In genomic region chr19:46524601-46525321, GRCm38 (mm10) we compare ENCODE assay signal across 8 mouse cellular contexts. TPM values are rescaled to one million over a fixed set of nuclear protein-coding genes. Genes with fewer than 3 reads are reported as not detected.
DNase-seq lines count a peak whose midpoint lies in the region; ATAC-seq and TF ChIP-seq lines count a peak whose summit lies in the region.

No protein-coding gene starts in this region.

- peak overlapping the region; percentile 52 for H3K4me2 ChIP-seq in hindbrain, postnatal 0 days (ENCODE audit: low read depth, low read length)
- H3K4me2 ChIP-seq in liver, embryonic 15.5 days: peak overlapping the region; percentile 47

- intact Hi-C loops in gastrocnemius, postnatal 14 days (cut with DNase I; ENCODE audit: low total_unique reads): no loop called here

- no peak for TF ChIP-seq EP300 in MEL (IDR thresholded peaks at IDR 0.05; ENCODE audit: low read depth in 1 of 2, low read length in 2 of 2)

- H3K27me3 ChIP-seq in MEL (ENCODE audit: control insufficient read depth in 1 of 2, insufficient read depth in 2 of 2, low read length in 2 of 2): no peaks in the 10 kb centered on the region
- no peaks in the 10 kb centered on the region for H3K27me3 ChIP-seq in hindbrain, postnatal 0 days (ENCODE audit: insufficient read depth, low read length)
- H3K27me3 ChIP-seq in liver, embryonic 15.5 days: peaks cover 62% of the 10 kb centered on the region

- H3K9ac ChIP-seq in MEL (ENCODE audit: control insufficient read depth, low read depth, low read length, poor library complexity, severe bottlenecking): no peak overlapping the region
- H3K9ac ChIP-seq in hindbrain, postnatal 0 days (replicated peaks; ENCODE audit: low read length): peak overlapping the region; percentile 14; the same call in 1 of the 2 replicates
- H3K9ac ChIP-seq in liver, embryonic 15.5 days: no peak overlapping the region

- TF ChIP-seq RAD21 in MEL (IDR thresholded peaks at IDR 0.05; ENCODE audit: low read depth, low read length): no peak

- 47% methylated on average over 14 of the region's 14 CpGs for WGBS in bone marrow, adult 2 months
- WGBS in hindbrain, postnatal 0 days: 21% methylated on average over 14 of the region's 14 CpGs
- 32% methylated on average over 14 of the region's 14 CpGs for WGBS in liver, embryonic 15.5 days (ENCODE audit: insufficient replicate concordance)

- ATAC-seq in hindbrain, postnatal 0 days: no peak
- peak; percentile 20; the same call in 1 of the 2 replicates for ATAC-seq in liver, embryonic 15.5 days (ENCODE audit: insufficient read depth)
- ATAC-seq in cerebellum, adult (ENCODE audit: insufficient number of reproducible peaks, low FRiP score, low TSS enrichment): no peak

- no peak overlapping the region for H3K4me3 ChIP-seq in MEL (ENCODE audit: control insufficient read depth in 1 of 2, insufficient read depth in 1 of 2, low read depth in 2 of 2, low read length in 2 of 2)
- H3K4me3 ChIP-seq in bone marrow, adult 2 months (replicated peaks; ENCODE audit: control insufficient read depth, low read depth, low read length): peak overlapping the region; percentile 21
- no peak overlapping the region for H3K4me3 ChIP-seq in hindbrain, postnatal 0 days (ENCODE audit: low read length)
- peak overlapping the region; percentile 15; the same call in 1 of the 2 replicates for H3K4me3 ChIP-seq in liver, embryonic 15.5 days (replicated peaks)

- no peaks in the 10 kb centered on the region for H3K9me3 ChIP-seq in MEL (replicated peaks; ENCODE audit: insufficient read depth, low read length)
- H3K9me3 ChIP-seq in hindbrain, postnatal 0 days (ENCODE audit: low read length): no peaks in the 10 kb centered on the region
- H3K9me3 ChIP-seq in liver, embryonic 15.5 days (replicated peaks): no peaks in the 10 kb centered on the region

- DNase-seq in MEL (ENCODE audit: low read depth, low spot score): peak; percentile 34
- peak; percentile 81 for DNase-seq in gastrocnemius, postnatal 14 days
- DNase-seq in hindbrain, postnatal 0 days (ENCODE audit: low spot score): no peak
- peak; percentile 28 for DNase-seq in naive thymus-derived CD4-positive, alpha-beta T cell, adult 2 months (ENCODE audit: low read depth)
- no peak for DNase-seq in right cerebral cortex, postnatal 14 days

- no peaks in the 10 kb centered on the region for H3K79me2 ChIP-seq in MEL (ENCODE audit: control insufficient read depth, insufficient read depth, low read length, poor library complexity)

- peaks cover 0 to 8% of the 10 kb centered on the region in 2 experiments; a peak in 2 of 4 replicates for H3K36me3 ChIP-seq in MEL (ENCODE audit: control insufficient read depth in 1 of 2, insufficient read depth in 2 of 2, low read length in 2 of 2)
- no peaks in the 10 kb centered on the region for H3K36me3 ChIP-seq in hindbrain, postnatal 0 days (ENCODE audit: insufficient read depth, low read length)
- H3K36me3 ChIP-seq in liver, embryonic 15.5 days (replicated peaks): no peaks in the 10 kb centered on the region

- no peak for TF ChIP-seq POLR2A in MEL (IDR thresholded peaks at IDR 0.05; ENCODE audit: control insufficient read depth in 1 of 2, insufficient read depth in 1 of 2, low read depth in 1 of 2, low read length in 2 of 2, poor library complexity in 1 of 2)
- TF ChIP-seq POLR2A in bone marrow, adult 2 months (IDR thresholded peaks at IDR 0.05; ENCODE audit: borderline replicate concordance, control insufficient read depth, low read depth, low read length): no peak

- peaks cover 6 to 26% of the 10 kb centered on the region in 2 experiments for H3K4me1 ChIP-seq in MEL (ENCODE audit: control insufficient read depth in 1 of 2, insufficient read depth in 2 of 2, low read length in 2 of 2)
- H3K4me1 ChIP-seq in bone marrow, adult 2 months (ENCODE audit: control insufficient read depth, insufficient read depth, low read length): peaks cover 18% of the 10 kb centered on the region
- peaks cover 36% of the 10 kb centered on the region for H3K4me1 ChIP-seq in hindbrain, postnatal 0 days (ENCODE audit: insufficient read depth, low read length)
- peaks cover 56% of the 10 kb centered on the region for H3K4me1 ChIP-seq in liver, embryonic 15.5 days (replicated peaks)

- peak in 2 of 3 experiments; percentile 26 to 41; a peak in 3 of 6 replicates for TF ChIP-seq CTCF in MEL (IDR thresholded peaks at IDR 0.05 in 2 of 3, conservative IDR thresholded peaks at IDR 0.05 in 1 of 3; ENCODE audit: control insufficient read depth in 1 of 3, insufficient read depth in 1 of 3, low read depth in 2 of 3, low read length in 3 of 3, poor library complexity in 1 of 3, severe bottlenecking in 1 of 3)
- TF ChIP-seq CTCF in bone marrow, adult 2 months (IDR thresholded peaks at IDR 0.05; ENCODE audit: control insufficient read depth, insufficient read depth, low read length): no peak
- TF ChIP-seq CTCF in hindbrain, postnatal 0 days (IDR thresholded peaks at IDR 0.05; ENCODE audit: low read depth): peak; percentile 24

- H3K27ac ChIP-seq in MEL (ENCODE audit: control insufficient read depth, low read depth, low read length): no peak overlapping the region
- H3K27ac ChIP-seq in bone marrow, adult 2 months (ENCODE audit: control insufficient read depth, insufficient read depth, low read depth, low read length, poor library complexity): no peak overlapping the region
- peak overlapping the region; percentile 70; the same call in 1 of the 2 replicates for H3K27ac ChIP-seq in hindbrain, postnatal 0 days
- H3K27ac ChIP-seq in liver, embryonic 15.5 days (replicated peaks): peak overlapping the region; percentile 38; the same call in 1 of the 2 replicates

TF ChIP-seq in MEL, 35 proteins besides CTCF, POLR2A, EP300 and RAD21:
- TF ChIP-seq TAL1 (IDR thresholded peaks at IDR 0.05; ENCODE audit: low read length): no peak
- TF ChIP-seq GATA1 (IDR thresholded peaks at IDR 0.05; ENCODE audit: low read depth, low read length): no peak
- TF ChIP-seq POLR2AphosphoS5 (IDR thresholded peaks at IDR 0.05; ENCODE audit: borderline replicate concordance, low read depth, low read length): no peak
- TF ChIP-seq ZKSCAN1 (IDR thresholded peaks at IDR 0.05; ENCODE audit: low read depth, low read length): no peak
- TF ChIP-seq MAFK (IDR thresholded peaks at IDR 0.05; ENCODE audit: borderline replicate concordance, low read depth, low read length): no peak
TF ChIP-seq in MEL: peak in this region for 0.

RNA-seq across cellular contexts. Expression of gene Trim8, which starts 23.3 kb away (rescaled TPM):
- 19.1 and 21.2 TPM in 2 replicates for total RNA-seq in MEL (2012; rRNA removed)
- 10 to 100 TPM in 1 of 2 experiments, not detected in 1; 57.2 TPM for polyA plus RNA-seq in MEL (2012; ENCODE audit: insufficient read depth in 1 of 2, insufficient read length in 2 of 2, low read depth in 1 of 2, low replicate concordance in 2 of 2, missing spikeins in 1 of 2)
- 13.9 and 25.9 TPM in 2 replicates for polyA plus RNA-seq in bone marrow, adult 2 months (2011; ENCODE audit: insufficient read depth, insufficient read length, low replicate concordance, missing spikeins)
- total RNA-seq in gastrocnemius, postnatal 14 days (2021): 10 to 100 TPM; 20.1 to 23.1 TPM
- total RNA-seq in hindbrain, postnatal 0 days (2014; rRNA removed): 108 and 115 TPM in 2 replicates
- 28.8 and 29.7 TPM in 2 replicates for polyA plus RNA-seq in hindbrain, postnatal 0 days (2015; fragmentation: Nextera tagmentation; extraction: Ambion mirVana)
- polyA plus RNA-seq in liver, embryonic 15.5 days (2015; fragmentation: Nextera tagmentation; extraction: Ambion mirVana): 8.8 and 10.9 TPM in 2 replicates

RNA-seq across cellular contexts. Expression of gene Arl3, which starts 48.2 kb away (rescaled TPM):
- total RNA-seq in MEL (2012; rRNA removed): 62.4 and 74.8 TPM in 2 replicates
- 100 to 1,000 TPM in 1 of 2 experiments, not detected in 1; 123 TPM for polyA plus RNA-seq in MEL (2012; ENCODE audit: insufficient read depth in 1 of 2, insufficient read length in 2 of 2, low read depth in 1 of 2, low replicate concordance in 2 of 2, missing spikeins in 1 of 2)
- polyA plus RNA-seq in bone marrow, adult 2 months (2011; ENCODE audit: insufficient read depth, insufficient read length, low replicate concordance, missing spikeins): 14.0 and 18.3 TPM in 2 replicates
- 10 to 100 TPM; 47.1 to 56.5 TPM for total RNA-seq in gastrocnemius, postnatal 14 days (2021)
- 66.2 and 71.1 TPM in 2 replicates for total RNA-seq in hindbrain, postnatal 0 days (2014; rRNA removed)
- 220 and 224 TPM in 2 replicates for polyA plus RNA-seq in hindbrain, postnatal 0 days (2015; fragmentation: Nextera tagmentation; extraction: Ambion mirVana)
- 22.9 and 25.4 TPM in 2 replicates for polyA plus RNA-seq in liver, embryonic 15.5 days (2015; fragmentation: Nextera tagmentation; extraction: Ambion mirVana)

RNA-seq across cellular contexts. Expression of gene Sfxn2, which starts 48.4 kb away (rescaled TPM):
- total RNA-seq in MEL (2012; rRNA removed): 16.1 and 20.3 TPM in 2 replicates
- 10 to 100 TPM; 21.2 to 36.6 TPM for polyA plus RNA-seq in MEL (2012; ENCODE audit: insufficient read depth in 1 of 2, insufficient read length in 2 of 2, low read depth in 1 of 2, low replicate concordance in 2 of 2, missing spikeins in 1 of 2)
- polyA plus RNA-seq in bone marrow, adult 2 months (2011; ENCODE audit: insufficient read depth, insufficient read length, low replicate concordance, missing spikeins): 4.3 and 9.4 TPM in 2 replicates
- 1 to 10 TPM; 2.8 to 3.4 TPM for total RNA-seq in gastrocnemius, postnatal 14 days (2021)
- 8.1 and 10.2 TPM in 2 replicates for total RNA-seq in hindbrain, postnatal 0 days (2014; rRNA removed)
- 12.0 and 13.0 TPM in 2 replicates for polyA plus RNA-seq in hindbrain, postnatal 0 days (2015; fragmentation: Nextera tagmentation; extraction: Ambion mirVana)
- polyA plus RNA-seq in liver, embryonic 15.5 days (2015; fragmentation: Nextera tagmentation; extraction: Ambion mirVana): 28.6 and 33.4 TPM in 2 replicates

Comparison
In these comparisons a context has a peak if more than half of its experiments do, and no peak if none do; other contexts are left out.
1. DNase-seq: peak in MEL (single experiment), gastrocnemius, postnatal 14 days (single experiment) and naive thymus-derived CD4-positive, alpha-beta T cell, adult 2 months (single experiment); none in hindbrain, postnatal 0 days (single experiment) and right cerebral cortex, postnatal 14 days (single experiment).
2. H3K27ac ChIP-seq: peak in hindbrain, postnatal 0 days (single experiment) and liver, embryonic 15.5 days (single experiment); none in MEL (single experiment) and bone marrow, adult 2 months (single experiment).
3. H3K4me3 ChIP-seq: peak in bone marrow, adult 2 months (single experiment) and liver, embryonic 15.5 days (single experiment); none in MEL (0 of 2) and hindbrain, postnatal 0 days (single experiment).